Mouse (Mus musculus) E14TG2a.4 (cell line): Measurements from ENCODE around the gene Nhlrc2.

Source experiments
- CTCF ChIP-seq: conservative IDR thresholded peaks from 2 replicates; pipeline ENCODE4 v1.5.1; 2014; ENCODE audit warnings: low read length
- POU5F1 ChIP-seq: IDR thresholded peaks from 2 replicates; pipeline ENCODE4 v1.6.1; 2014; ENCODE audit warnings: low read length, borderline replicate concordance

DNA sequence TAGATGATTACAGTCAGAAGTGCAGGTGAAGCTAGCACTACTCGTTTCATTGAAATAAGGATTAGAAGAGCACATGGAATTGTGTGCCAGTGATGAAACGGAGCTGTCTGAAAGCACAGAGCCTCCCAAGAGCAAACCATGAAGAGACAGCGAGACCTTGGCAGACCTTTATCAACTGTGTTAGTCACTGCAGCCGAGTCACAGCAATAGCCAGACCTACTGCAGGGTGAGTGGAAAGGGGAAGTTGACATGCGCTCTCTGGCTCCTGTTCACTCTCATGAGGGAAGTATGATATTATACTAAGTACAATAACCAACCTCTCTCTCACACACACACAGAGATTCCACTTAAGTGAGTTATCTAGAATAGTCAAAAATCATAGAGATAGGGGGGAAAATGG, 7.9 kb downstream of the Nhlrc2 start:
- TF ChIP-seq POU5F1 (no peak), CTCF (no peak)
